15 mouse cellular contexts compared by ENCODE assay signal in genomic region chr4:30500067-30500670, GRCm38 (mm10).
A peak's percentile ranks its signal among the peaks of the same experiment; 100 is the strongest.
DNase-seq lines count a peak whose midpoint lies in the region; ATAC-seq and TF ChIP-seq lines count a peak whose summit lies in the region.
"Had no signal": no experiment of that assay in that cellular context is flagged by ENCODE, and none has a peak within 500 bp of the region (broad histone marks: within the 10 kb centered on the region; RNA-seq: fewer than 3 reads in every experiment).

No protein-coding gene starts in this region.

- no peak overlapping the region for H3K9ac ChIP-seq in liver, adult 2 months (ENCODE audit: low read depth, low read length)
- H3K9ac ChIP-seq in hindbrain, embryonic 14.5 days = no peak overlapping the region
- no peak overlapping the region for H3K9ac ChIP-seq in neural tube, embryonic 12.5 days
- no peak overlapping the region for H3K9ac ChIP-seq in heart, embryonic 12.5 days
- no peak overlapping the region for H3K9ac ChIP-seq in intestine, embryonic 16.5 days (ENCODE audit: low read depth, low read length)
- H3K9ac ChIP-seq: embryonic facial prominence, embryonic 12.5 days; limb, embryonic 13.5 days; lung, embryonic 15.5 days; midbrain, embryonic 12.5 days had no signal

- peak; percentile 71; the same call in 1 of the 2 replicates for ATAC-seq in hindbrain, embryonic 14.5 days (ENCODE audit: low FRiP score)
- 0 out of 2 replicates have a peak, but pooled peaks have one; percentile 29 for ATAC-seq in neural tube, embryonic 12.5 days (ENCODE audit: low FRiP score, low read depth)
- no peak for ATAC-seq in heart, embryonic 12.5 days (ENCODE audit: insufficient number of reproducible peaks, low FRiP score)
- ATAC-seq in intestine, embryonic 16.5 days = no peak

- no peak for TF ChIP-seq POLR2A in liver, adult 2 months (IDR thresholded peaks at IDR 0.05; ENCODE audit: extremely low read depth, insufficient read depth, low read length)

- peak; percentile 65 for DNase-seq in liver, adult 2 months (ENCODE audit: extremely low read depth, low read depth, low spot score)
- no peak for DNase-seq in liver
- peak; percentile 25 for DNase-seq in embryo, embryonic 9.5 days (ENCODE audit: extremely low spot score)
- peak; percentile 25 for DNase-seq in hindbrain, embryonic 14.5 days (ENCODE audit: low spot score)
- DNase-seq: adrenal gland, postnatal 25 days; cerebellum, adult 11-12 months; heart, adult 2 months; heart, postnatal 4 days had no signal

- H3K79me2 ChIP-seq in liver, adult 2 months (ENCODE audit: control insufficient read depth, insufficient read depth, low read length) = no peaks in the 10 kb centered on the region

- H3K27ac ChIP-seq in liver, adult 2 months (replicated peaks; ENCODE audit: insufficient read depth, low read depth, low read length) = no peak overlapping the region
- H3K27ac ChIP-seq in hindbrain, embryonic 14.5 days = no peak overlapping the region
- H3K27ac ChIP-seq in neural tube, embryonic 12.5 days = no peak overlapping the region
- H3K27ac ChIP-seq in heart, embryonic 12.5 days (ENCODE audit: poor library complexity, severe bottlenecking) = no peak overlapping the region
- H3K27ac ChIP-seq in intestine, embryonic 16.5 days (ENCODE audit: low read length) = no peak overlapping the region
- H3K27ac ChIP-seq: embryonic facial prominence, embryonic 12.5 days; heart, adult 2 months; limb, embryonic 13.5 days; lung, embryonic 15.5 days; midbrain, embryonic 12.5 days had no signal

- no peak overlapping the region for H3K4me2 ChIP-seq in hindbrain, embryonic 14.5 days (replicated peaks)
- no peak overlapping the region for H3K4me2 ChIP-seq in neural tube, embryonic 12.5 days (replicated peaks)
- no peak overlapping the region for H3K4me2 ChIP-seq in heart, embryonic 12.5 days
- no peak overlapping the region for H3K4me2 ChIP-seq in intestine, embryonic 16.5 days (ENCODE audit: low read depth, low read length)
- H3K4me2 ChIP-seq: embryonic facial prominence, embryonic 12.5 days; limb, embryonic 13.5 days; lung, embryonic 15.5 days; midbrain, embryonic 12.5 days had no signal

- no peaks in the 10 kb centered on the region for H3K36me3 ChIP-seq in liver, adult 2 months (ENCODE audit: control insufficient read depth, insufficient read depth, low read length)
- H3K36me3 ChIP-seq in hindbrain, embryonic 14.5 days (replicated peaks; ENCODE audit: control insufficient read depth, insufficient read depth) = no peaks in the 10 kb centered on the region
- H3K36me3 ChIP-seq in neural tube, embryonic 12.5 days = no peaks in the 10 kb centered on the region
- H3K36me3 ChIP-seq in heart, embryonic 12.5 days = no peaks in the 10 kb centered on the region
- H3K36me3 ChIP-seq in intestine, embryonic 16.5 days (ENCODE audit: control insufficient read depth, insufficient read depth, low read length) = no peaks in the 10 kb centered on the region
- H3K36me3 ChIP-seq: embryonic facial prominence, embryonic 12.5 days; limb, embryonic 13.5 days; lung, embryonic 15.5 days; midbrain, embryonic 12.5 days had no signal

- 90% methylated on average over 1 of the region's 1 CpGs for WGBS in liver, adult 2 months
- whole genome bisulfite sequencing in hindbrain, embryonic 14.5 days = 24% methylated on average over 1 of the region's 1 CpGs
- 20% methylated on average over 1 of the region's 1 CpGs for WGBS in neural tube, embryonic 12.5 days
- WGBS in heart, embryonic 12.5 days = 82% methylated on average over 1 of the region's 1 CpGs
- WGBS in intestine, embryonic 16.5 days = 72% methylated on average over 1 of the region's 1 CpGs

- H3K9me3 ChIP-seq in hindbrain, embryonic 14.5 days (ENCODE audit: control insufficient read depth, low read length) = no peaks in the 10 kb centered on the region
- no peaks in the 10 kb centered on the region for H3K9me3 ChIP-seq in neural tube, embryonic 12.5 days
- H3K9me3 ChIP-seq in heart, embryonic 12.5 days (replicated peaks) = no peaks in the 10 kb centered on the region
- no peaks in the 10 kb centered on the region for H3K9me3 ChIP-seq in intestine, embryonic 16.5 days (ENCODE audit: control insufficient read depth, low read length)
- H3K9me3 ChIP-seq: embryonic facial prominence, embryonic 12.5 days; limb, embryonic 13.5 days; lung, embryonic 15.5 days; midbrain, embryonic 12.5 days had no signal

- no peaks in the 10 kb centered on the region for H3K4me1 ChIP-seq in liver, adult 2 months (ENCODE audit: control insufficient read depth, insufficient read depth, low read length)
- H3K4me1 ChIP-seq in hindbrain, embryonic 14.5 days (replicated peaks; ENCODE audit: control insufficient read depth, insufficient read depth, low read length) = no peaks in the 10 kb centered on the region
- H3K4me1 ChIP-seq in neural tube, embryonic 12.5 days = peaks cover 4% of the 10 kb centered on the region; the same call in 1 of the 2 replicates
- H3K4me1 ChIP-seq in heart, embryonic 12.5 days (replicated peaks) = no peaks in the 10 kb centered on the region
- H3K4me1 ChIP-seq in intestine, embryonic 16.5 days (ENCODE audit: control insufficient read depth, insufficient read depth, low read length) = no peaks in the 10 kb centered on the region
- H3K4me1 ChIP-seq: embryonic facial prominence, embryonic 12.5 days; limb, embryonic 13.5 days; lung, embryonic 15.5 days had no signal

- no peak overlapping the region for H3K4me3 ChIP-seq in liver, adult 2 months (ENCODE audit: insufficient read depth, low read depth, low read length)
- no peak overlapping the region for H3K4me3 ChIP-seq in hindbrain, embryonic 14.5 days (replicated peaks; ENCODE audit: low read length)
- H3K4me3 ChIP-seq in neural tube, embryonic 12.5 days = no peak overlapping the region
- H3K4me3 ChIP-seq in heart, embryonic 12.5 days = no peak overlapping the region
- H3K4me3 ChIP-seq in intestine, embryonic 16.5 days (ENCODE audit: low read length) = no peak overlapping the region
- H3K4me3 ChIP-seq: embryonic facial prominence, embryonic 12.5 days; heart, adult 2 months; limb, embryonic 13.5 days; lung, embryonic 15.5 days; midbrain, embryonic 12.5 days had no signal

- H3K27me3 ChIP-seq in liver, adult 2 months (ENCODE audit: control insufficient read depth, insufficient read depth, low read length) = no peaks in the 10 kb centered on the region
- no peaks in the 10 kb centered on the region for H3K27me3 ChIP-seq in hindbrain, embryonic 14.5 days (ENCODE audit: control insufficient read depth, insufficient read depth, low read length)
- H3K27me3 ChIP-seq in neural tube, embryonic 12.5 days (replicated peaks) = no peaks in the 10 kb centered on the region
- H3K27me3 ChIP-seq in heart, embryonic 12.5 days (replicated peaks) = no peaks in the 10 kb centered on the region
- H3K27me3 ChIP-seq in intestine, embryonic 16.5 days (replicated peaks; ENCODE audit: control insufficient read depth, insufficient read depth, low read length) = no peaks in the 10 kb centered on the region
- H3K27me3 ChIP-seq: embryonic facial prominence, embryonic 12.5 days; limb, embryonic 13.5 days; lung, embryonic 15.5 days; midbrain, embryonic 12.5 days had no signal

- no peak for TF ChIP-seq CTCF in liver, adult 2 months (IDR thresholded peaks at IDR 0.05; ENCODE audit: low read depth, low read length)

Comparison
In these comparisons a context has a peak if more than half of its experiments do, and no peak if none do; other contexts are left out.
1. ATAC-seq: peak in hindbrain, embryonic 14.5 days (single experiment) and neural tube, embryonic 12.5 days (single experiment); none in heart, embryonic 12.5 days (single experiment) and intestine, embryonic 16.5 days (single experiment).